Mouse (Mus musculus): ENCODE measurements around the gene Tspan10. TPM values are rescaled to one million over a fixed set of nuclear protein-coding genes. Genes with fewer than 3 reads are reported as not detected.

Gene Tspan10
- 19.3 to 55.6 TPM (median 19.3 TPM) in 3 of 4 replicates, not detected in the other for total RNA-seq (2023; ENCODE audit: inconsistent age)

DNA sequence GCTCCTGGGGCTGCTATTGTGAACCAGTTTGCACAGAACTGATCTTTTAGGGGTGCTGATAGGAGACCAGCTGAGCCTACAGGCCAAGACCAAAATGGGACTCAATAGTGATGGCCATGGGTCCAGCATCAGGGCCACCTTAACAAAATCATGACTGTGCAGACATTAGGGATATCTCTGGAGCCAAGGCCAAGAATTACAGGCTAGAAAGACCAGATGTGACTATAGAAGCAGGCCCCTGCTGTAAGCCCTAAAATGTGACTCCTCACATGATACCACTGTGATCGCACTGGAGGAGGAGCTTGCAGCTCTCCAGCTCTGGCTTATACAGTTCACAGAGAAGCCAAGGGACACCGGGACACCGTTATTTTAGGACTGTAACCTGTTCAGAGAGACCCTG is at the start of gene Tspan10:
Tspan10 (plus strand) TSS at position 301 of the 400 bp plus-strand sequence.

DNA sequence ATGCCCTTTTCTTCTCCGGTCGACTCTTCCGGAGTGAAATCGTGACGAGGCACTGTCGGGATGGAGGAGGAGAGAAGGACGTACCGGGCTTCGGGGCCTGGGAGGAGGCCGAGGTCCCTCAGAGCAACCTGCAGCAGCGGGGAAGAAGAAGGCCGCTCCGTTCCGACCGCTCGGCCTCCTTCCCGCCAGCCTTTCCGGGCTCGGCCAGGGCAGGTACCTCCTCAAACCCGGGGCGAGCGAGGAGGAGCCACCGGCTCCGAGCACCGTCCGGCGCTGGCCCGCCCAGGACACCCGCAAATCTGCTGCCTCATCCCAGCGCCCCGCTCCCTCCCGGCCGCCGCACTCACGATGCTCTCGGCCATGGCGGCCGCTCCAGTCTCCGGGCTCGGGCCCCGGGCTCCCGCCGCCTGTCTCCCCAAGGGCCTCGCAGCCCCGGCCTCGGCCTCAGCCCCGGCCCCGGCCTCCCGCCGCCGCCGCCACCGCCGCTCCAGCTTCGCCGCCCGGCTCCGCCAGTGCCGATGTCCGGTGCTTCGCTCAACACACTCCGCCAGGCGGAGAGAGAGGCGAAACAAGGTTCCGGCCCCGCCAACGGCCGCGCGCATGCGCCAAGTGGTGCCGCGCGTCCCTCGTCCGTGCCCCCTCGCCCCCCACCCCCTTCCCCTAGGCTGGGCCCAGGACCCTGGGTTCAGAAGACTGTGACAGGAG is 5.1 kb upstream of the Tspan10 start, which contains the start of gene Nploc4:
Nploc4 (minus strand) TSS at position 557 of the 705 bp plus-strand sequence.

GRCm38 (mm10) chr11:120453306-120453705 is 10.9 kb downstream of the Tspan10 start, which contains the start of gene Pde6g:
Gene Pde6g, minus strand, starts transcription at chr11:120453500.

DNA sequence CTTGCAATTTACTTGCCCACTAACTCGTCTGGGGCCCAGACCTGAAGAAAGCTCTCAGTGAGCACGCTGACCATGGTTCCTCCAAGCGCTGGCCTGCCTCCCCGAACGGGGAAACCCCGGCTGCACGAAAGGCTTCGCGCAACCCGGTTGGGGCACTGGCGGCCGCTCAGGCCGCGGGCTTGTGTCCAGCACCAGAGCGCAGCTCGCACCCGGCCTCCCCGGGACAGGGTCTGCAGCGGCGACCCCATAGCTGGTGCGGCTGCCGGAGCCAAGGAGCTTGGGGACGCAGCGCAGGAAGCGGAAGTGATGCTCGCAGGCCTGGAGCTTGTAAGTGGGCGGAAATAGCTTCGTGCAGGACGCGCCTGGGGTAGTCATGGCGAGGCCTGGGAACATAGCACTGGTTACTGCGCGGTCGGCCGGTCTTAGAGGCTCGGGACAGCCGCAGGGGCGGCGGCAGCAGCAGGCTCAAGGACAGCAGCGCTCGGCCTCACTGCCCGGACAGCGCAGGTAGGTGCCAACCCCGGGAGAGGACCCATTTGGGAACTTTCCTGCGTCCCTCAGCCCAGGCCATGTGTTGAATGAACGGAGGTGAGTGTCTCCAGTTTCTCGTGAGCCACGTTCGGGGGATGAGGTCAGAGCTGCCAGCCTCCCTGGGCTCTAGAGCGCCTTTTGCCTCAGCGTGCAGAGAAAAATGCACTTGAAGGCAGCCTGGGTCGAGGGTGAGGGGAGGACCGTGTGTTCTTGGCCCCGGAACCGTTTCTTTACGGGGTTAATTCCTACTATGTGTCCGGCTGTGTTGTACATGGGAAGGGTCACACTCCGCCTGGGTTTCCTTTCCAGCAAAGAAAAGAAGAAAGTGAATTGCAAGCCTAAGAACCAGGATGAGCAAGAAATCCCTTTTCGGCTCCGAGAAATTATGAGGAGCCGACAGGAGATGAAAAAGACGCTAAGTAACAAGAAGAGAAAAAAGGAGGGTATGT is 15.6 kb downstream of the Tspan10 start, which contains the start of the genes Oxld1 and Ccdc137:
Oxld1 (minus strand) TSS at position 297 of the 980 bp plus-strand sequence.
Ccdc137 (plus strand) TSS at position 344 of the 980 bp plus-strand sequence.

GRCm38 (mm10) chr11:120467051-120467735 is 24.7 kb downstream of the Tspan10 start, which contains the start of gene Arl16:
Gene Arl16, minus strand, starts transcription at chr11:120467607.

DNA sequence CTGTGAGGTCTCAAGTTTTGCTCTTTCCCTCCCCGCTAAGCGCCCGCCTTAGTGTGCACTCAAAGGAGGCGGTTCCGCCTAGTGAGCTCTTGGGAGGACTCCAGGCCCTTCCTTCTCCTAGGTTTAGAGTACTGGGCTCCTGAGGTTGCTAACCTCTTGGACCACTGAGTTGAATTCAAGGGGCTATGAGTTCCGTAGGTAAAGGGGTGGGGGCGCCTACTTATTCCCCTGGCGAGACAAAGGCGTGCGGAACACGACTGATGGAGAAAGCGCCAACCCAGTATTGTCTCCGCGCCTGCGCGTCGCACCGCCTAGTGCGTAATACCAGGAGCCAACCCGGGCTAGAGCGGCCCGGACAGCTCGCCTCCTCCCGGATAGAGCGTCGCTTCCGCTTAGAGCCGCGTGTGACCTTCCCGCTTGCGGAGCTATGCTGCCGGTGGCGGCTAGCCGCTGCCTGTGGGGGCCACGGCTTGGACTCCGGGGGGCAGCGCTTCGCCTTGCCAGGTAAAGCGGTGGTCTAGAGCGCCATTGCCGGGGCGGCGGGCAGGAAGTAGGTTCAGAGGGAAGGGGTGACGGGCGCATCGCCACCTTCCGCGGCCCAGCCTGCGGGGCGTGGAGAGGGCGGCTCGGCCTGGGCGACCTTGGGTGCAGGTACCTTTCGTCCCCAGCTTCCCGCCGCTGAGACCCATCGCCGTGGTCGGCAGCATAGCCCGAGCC is 42.0 kb downstream of the Tspan10 start, which contains the start of gene Mrpl12:
Mrpl12 (plus strand) TSS at position 349 of the 717 bp plus-strand sequence.

DNA sequence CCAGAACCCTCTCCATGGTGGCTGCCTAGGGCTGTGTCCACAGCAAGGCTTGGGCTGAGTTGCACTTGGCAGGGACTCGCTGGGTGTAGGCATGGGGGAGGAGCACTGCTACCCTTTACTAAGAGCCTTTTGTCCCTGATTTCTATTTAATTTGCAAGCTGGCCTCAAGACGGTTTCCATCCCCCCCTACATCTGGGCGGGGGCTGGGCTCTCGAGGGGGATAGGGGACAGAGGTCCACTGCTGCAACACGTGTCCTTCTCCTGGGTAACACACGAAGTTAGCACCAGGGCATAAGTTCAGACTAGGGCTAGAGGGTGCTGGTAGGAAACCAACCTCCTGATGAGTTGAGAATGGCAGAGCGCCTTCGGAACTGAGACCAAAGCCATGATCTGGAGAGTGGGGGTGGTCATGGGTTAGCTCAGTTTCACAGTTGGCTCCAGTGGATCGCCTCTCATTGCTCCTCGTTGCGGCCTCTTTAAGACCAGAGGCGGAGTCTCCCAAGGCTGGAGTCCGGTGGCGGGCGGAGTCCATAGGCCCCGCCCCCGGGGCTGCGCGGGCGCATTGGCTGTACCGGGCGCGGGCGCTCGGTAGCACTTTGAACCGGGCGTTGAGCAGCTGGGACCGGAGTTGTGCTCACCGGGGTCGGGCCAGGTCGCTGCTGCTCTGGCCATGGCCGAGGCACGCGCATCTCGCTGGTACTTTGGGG is 49.0 kb downstream of the Tspan10 start, which contains the start of gene Slc25a10:
Slc25a10 (plus strand) TSS at position 524 of the 707 bp plus-strand sequence.

Other genes with a start within 250 kb of the Tspan10 start
- gene Bahcc1, start 209.7 kb upstream of the Tspan10 start, total RNA-seq (2023; ENCODE audit: inconsistent age): 0.03 to 0.78 TPM (median 0.25 TPM) in 4 replicates
- gene Actg1, start 94.1 kb upstream of the Tspan10 start, total RNA-seq (2023; ENCODE audit: inconsistent age): 1,255 to 1,296 TPM (median 1,289 TPM) in 4 replicates
- gene Fscn2, start 81.1 kb upstream of the Tspan10 start, total RNA-seq (2023; ENCODE audit: inconsistent age): not detected in 4 replicates
- 18.9 to 24.4 TPM (median 19.5 TPM) in 4 replicates for gene Faap100, start 63.9 kb upstream of the Tspan10 start, total RNA-seq (2023; ENCODE audit: inconsistent age)
- 60.2 to 72.2 TPM (median 62.6 TPM) in 4 replicates for gene Nploc4, start 4.9 kb upstream of the Tspan10 start, total RNA-seq (2023; ENCODE audit: inconsistent age)
- 0.21 to 0.87 TPM in 2 of 4 replicates, not detected in the others for gene Pde6g, start 10.9 kb downstream of the Tspan10 start, total RNA-seq (2023; ENCODE audit: inconsistent age)
- gene Oxld1, start 15.4 kb downstream of the Tspan10 start, total RNA-seq (2023; ENCODE audit: inconsistent age): 3.7 to 11.0 TPM (median 7.5 TPM) in 4 replicates
- gene Ccdc137, start 15.5 kb downstream of the Tspan10 start, total RNA-seq (2023; ENCODE audit: inconsistent age): 34.0 to 41.8 TPM (median 36.3 TPM) in 4 replicates
- 10.4 to 13.5 TPM (median 11.1 TPM) in 4 replicates for gene Arl16, start 25.0 kb downstream of the Tspan10 start, total RNA-seq (2023; ENCODE audit: inconsistent age)
- 32.3 to 43.2 TPM (median 33.4 TPM) in 4 replicates for gene Mrpl12, start 42.0 kb downstream of the Tspan10 start, total RNA-seq (2023; ENCODE audit: inconsistent age)
- 10.5 to 14.5 TPM (median 12.3 TPM) in 4 replicates for gene Slc25a10, start 49.2 kb downstream of the Tspan10 start, total RNA-seq (2023; ENCODE audit: inconsistent age)
- gene Gcgr, start 88.1 kb downstream of the Tspan10 start, total RNA-seq (2023; ENCODE audit: inconsistent age): not detected in 4 replicates
- gene Mcrip1, start 107.1 kb downstream of the Tspan10 start, total RNA-seq (2023; ENCODE audit: inconsistent age): 42.2 to 46.1 TPM (median 43.6 TPM) in 4 replicates
- not detected in 4 replicates for gene Ppp1r27, start 108.5 kb downstream of the Tspan10 start, total RNA-seq (2023; ENCODE audit: inconsistent age)
- gene P4hb, start 130.6 kb downstream of the Tspan10 start, total RNA-seq (2023; ENCODE audit: inconsistent age): 141 to 162 TPM (median 155 TPM) in 4 replicates
- gene Arhgdia, start 139.0 kb downstream of the Tspan10 start, total RNA-seq (2023; ENCODE audit: inconsistent age): 520 to 560 TPM (median 534 TPM) in 4 replicates
- gene Alyref, start 155.7 kb downstream of the Tspan10 start, total RNA-seq (2023; ENCODE audit: inconsistent age): 127 to 143 TPM (median 137 TPM) in 4 replicates
- gene Anapc11, start 155.8 kb downstream of the Tspan10 start, total RNA-seq (2023; ENCODE audit: inconsistent age): 45.7 to 57.2 TPM (median 47.4 TPM) in 4 replicates
- gene Npb, start 165.8 kb downstream of the Tspan10 start, total RNA-seq (2023; ENCODE audit: inconsistent age): 1.1 to 3.0 TPM in 2 of 4 replicates, not detected in the others
- gene Pcyt2, start 175.3 kb downstream of the Tspan10 start, total RNA-seq (2023; ENCODE audit: inconsistent age): 96.0 to 113 TPM (median 107 TPM) in 4 replicates
- 114 to 130 TPM (median 118 TPM) in 4 replicates for gene Sirt7, start 182.6 kb downstream of the Tspan10 start, total RNA-seq (2023; ENCODE audit: inconsistent age)
- 57.2 to 69.2 TPM (median 65.4 TPM) in 4 replicates for gene Mafg, start 191.0 kb downstream of the Tspan10 start, total RNA-seq (2023; ENCODE audit: inconsistent age)
- 0.96 to 1.9 TPM (median 1.0 TPM) in 4 replicates for gene Pycr1, start 201.1 kb downstream of the Tspan10 start, total RNA-seq (2023; ENCODE audit: inconsistent age)
- 1.3 to 2.2 TPM in 2 of 4 replicates, not detected in the others for gene Myadml2, start 205.5 kb downstream of the Tspan10 start, total RNA-seq (2023; ENCODE audit: inconsistent age)
- gene Notum, start 218.5 kb downstream of the Tspan10 start, total RNA-seq (2023; ENCODE audit: inconsistent age): not detected in 4 replicates
- 93.0 to 111 TPM (median 107 TPM) in 4 replicates for gene Aspscr1, start 230.3 kb downstream of the Tspan10 start, total RNA-seq (2023; ENCODE audit: inconsistent age)